Mouse (Mus musculus) forebrain, postnatal 0 days (tissue): Measurements from ENCODE around the gene Baiap2l1. TPM values are rescaled to one million over a fixed set of nuclear protein-coding genes. Genes with fewer than 3 reads are reported as not detected.
A peak's percentile ranks its signal among the peaks of the same experiment; 100 is the strongest.

Experiments used
- ATAC-seq: fragments of 200-750 bp; cut with Nextera tagmentation; 2 replicates; pipeline ENCODE4 v1.8.0; 2017; ENCODE audit warnings: mild to moderate bottlenecking, moderate library complexity
- DNase-seq: peaks from one replicate; pipeline ENCODE4 v3.0.0-alpha.2; 2015
- H3K27ac ChIP-seq: fragments of 300-500 bp; sonication (generic); 2 replicates; pipeline ENCODE4 v1.5.1; 2014; ENCODE audit warnings: low read depth, mild to moderate bottlenecking, antibody characterized with exemption, low read length, moderate library complexity, mixed read lengths
- H3K27me3 ChIP-seq: fragments of 300-500 bp; sonication (generic); 2 replicates; pipeline ENCODE4 v1.6.1; 2014; ENCODE audit warnings: mild to moderate bottlenecking, low read length, mixed read lengths; ENCODE audit not compliant: insufficient read depth
- H3K36me3 ChIP-seq: fragments of 300-500 bp; sonication (generic); 2 replicates; pipeline ENCODE4 v1.6.1; 2014; ENCODE audit warnings: mild to moderate bottlenecking, moderate library complexity; ENCODE audit not compliant: insufficient read depth
- H3K4me1 ChIP-seq: fragments of 300-500 bp; sonication (generic); 2 replicates; pipeline ENCODE4 v1.6.1; 2014; ENCODE audit warnings: antibody characterized with exemption; ENCODE audit not compliant: insufficient read depth
- H3K4me2 ChIP-seq: fragments of 300-500 bp; sonication (generic); 2 replicates; pipeline ENCODE4 v1.6.1; 2014; ENCODE audit warnings: low read depth, mild to moderate bottlenecking, moderate library complexity
- H3K4me3 ChIP-seq: fragments of 300-500 bp; sonication (generic); 2 replicates; pipeline ENCODE4 v1.5.1; 2014; ENCODE audit warnings: low read depth, low read length, mixed read lengths
- H3K9ac ChIP-seq: fragments of 300-500 bp; sonication (generic); 2 replicates; pipeline ENCODE4 v1.6.1; 2014; ENCODE audit warnings: mild to moderate bottlenecking
- H3K9me3 ChIP-seq: fragments of 300-500 bp; sonication (generic); 2 replicates; pipeline ENCODE4 v1.6.1; 2016; ENCODE audit warnings: low read length
- CTCF ChIP-seq: sonication (generic); IDR thresholded peaks from 2 replicates; pipeline ENCODE4 v1.5.1; 2016; ENCODE audit warnings: antibody characterized with exemption, control low read depth, low read depth
- WGBS: fragments of 180-500 bp; shearing (Covaris S2); extraction: QIAGEN DNeasy Blood & Tissue Kit; methylation state at CpG from one replicate; pipeline ENCODE4 v1.1.7; 2014; 5-methylcytosine and 5-hydroxymethylcytosine counted together
- polyA plus RNA-seq: library from polyadenylated mRNA; unstranded; fragments of >200 nt; fragmentation: Nextera tagmentation; extraction: Ambion mirVana; gene quantifications from 2 replicates; pipeline ENCODE4 v1.2.1, GENCODE M21; 2015
- total RNA-seq: library from RNA; depleted of rRNA; stranded (reverse); fragments of >200 nt; gene quantifications from 2 replicates; pipeline ENCODE4 v1.2.3, GENCODE M21; 2014

Gene Baiap2l1
- total and polyA plus RNA-seq, 2 experiments from 2014 or later: 0.10 to 0.93 TPM

DNA sequence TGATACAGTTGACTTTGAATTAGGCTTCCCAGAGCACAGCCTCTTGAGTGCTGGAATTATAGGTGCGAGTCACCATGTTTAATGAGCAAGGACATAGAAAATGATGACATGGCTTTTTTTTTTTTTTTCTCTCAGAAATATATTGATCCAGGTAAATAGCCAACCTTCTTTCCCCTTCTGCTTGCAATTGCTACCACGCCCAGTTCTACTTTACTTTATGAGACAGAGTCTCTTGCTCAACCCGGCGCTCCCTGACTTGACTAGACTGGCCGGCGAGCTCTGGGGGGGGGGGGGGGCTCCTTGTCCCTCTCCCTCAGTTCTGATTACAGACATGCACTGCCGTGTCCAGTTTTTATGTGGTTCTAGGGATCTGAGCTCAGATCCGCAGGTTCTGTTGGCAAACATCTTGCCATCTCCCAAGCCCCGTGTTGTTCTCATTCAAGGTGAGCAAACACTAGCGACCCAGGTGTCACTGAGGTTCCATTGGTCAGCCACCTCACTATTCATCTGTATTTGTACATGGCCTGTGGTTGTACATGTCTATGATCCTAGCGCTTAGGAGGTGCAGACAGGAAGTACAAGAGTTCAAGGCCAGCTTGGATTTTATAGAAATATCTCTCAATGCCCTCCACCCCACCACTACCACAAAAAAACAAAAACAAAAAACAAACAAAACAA, 6.9 kb upstream of the Baiap2l1 start:
- Histone ChIP-seq H3K4me1 (no peaks in the 10 kb centered on the region), H3K4me2 (no peak overlapping the region), H3K36me3 (no peaks in the 10 kb centered on the region), H3K27ac (no peak overlapping the region), H3K9ac (no peak overlapping the region), H3K4me3 (no peak overlapping the region), H3K27me3 (no peaks in the 10 kb centered on the region), H3K9me3 (no peaks in the 10 kb centered on the region)
- no peak for TF ChIP-seq CTCF
- no peak for ATAC-seq
- DNase-seq: no peak
- 93% methylated on average over 11 of the region's 11 CpGs for WGBS

DNA sequence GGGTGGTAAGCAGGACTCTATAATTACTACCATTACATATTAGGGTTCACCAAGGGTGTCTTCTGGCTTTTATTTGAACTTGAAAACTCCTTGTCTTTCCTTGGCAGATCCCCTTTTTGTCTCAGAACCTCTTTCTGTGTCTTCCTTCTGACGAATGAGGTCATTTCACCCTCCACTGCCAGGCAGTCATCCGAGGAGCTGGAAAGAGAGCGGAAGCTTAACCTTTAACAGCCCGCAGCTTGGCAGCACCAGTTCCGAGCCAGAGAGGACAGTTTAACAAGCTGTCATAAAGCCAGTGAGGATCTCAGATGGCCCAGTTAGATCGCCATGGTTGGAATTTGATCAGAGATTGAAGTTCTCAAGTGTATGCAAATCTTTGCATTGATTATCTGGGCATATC, 2.4 kb upstream of the Baiap2l1 start:
- Histone ChIP-seq H3K9ac (no peak overlapping the region), H3K27me3 (peaks cover 26% of the 10 kb centered on the region), H3K9me3 (no peaks in the 10 kb centered on the region), H3K4me2 (no peak overlapping the region), H3K4me1 (peaks cover 12% of the 10 kb centered on the region; the same call in 1 of the 2 replicates), H3K4me3 (no peak overlapping the region), H3K36me3 (no peaks in the 10 kb centered on the region), H3K27ac (no peak overlapping the region)
- no peak for DNase-seq
- no peak for ATAC-seq
- WGBS: 56% methylated on average over 6 of the region's 6 CpGs
- TF ChIP-seq CTCF: no peak

DNA sequence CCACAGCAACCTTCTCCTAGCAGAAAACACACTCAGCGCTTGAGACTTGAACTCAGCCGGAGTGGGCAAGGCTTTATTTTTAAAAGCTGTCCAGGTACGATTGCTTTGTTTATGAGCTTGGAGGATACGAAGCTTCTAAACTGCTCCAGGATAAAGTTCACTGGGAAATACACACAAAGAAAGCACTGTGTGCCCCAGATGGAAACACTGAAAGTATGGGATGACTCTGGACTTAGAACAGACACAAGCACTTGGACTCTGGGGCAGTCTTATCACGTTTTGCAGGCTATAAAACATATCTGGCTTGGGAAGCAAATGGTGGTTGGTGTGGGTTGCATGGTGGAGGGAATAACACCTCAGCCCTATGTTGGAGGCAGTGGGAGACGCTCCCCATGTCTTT, 2.0 kb upstream of the Baiap2l1 start:
- Histone ChIP-seq H3K27me3 (peaks cover 26% of the 10 kb centered on the region), H3K4me2 (no peak overlapping the region), H3K4me1 (peaks cover 12% of the 10 kb centered on the region; the same call in 1 of the 2 replicates), H3K4me3 (no peak overlapping the region), H3K27ac (no peak overlapping the region), H3K36me3 (no peaks in the 10 kb centered on the region), H3K9me3 (no peaks in the 10 kb centered on the region), H3K9ac (no peak overlapping the region)
- WGBS: 86% methylated on average over 6 of the region's 6 CpGs
- no peak for ATAC-seq
- no peak for DNase-seq
- no peak for TF ChIP-seq CTCF

DNA sequence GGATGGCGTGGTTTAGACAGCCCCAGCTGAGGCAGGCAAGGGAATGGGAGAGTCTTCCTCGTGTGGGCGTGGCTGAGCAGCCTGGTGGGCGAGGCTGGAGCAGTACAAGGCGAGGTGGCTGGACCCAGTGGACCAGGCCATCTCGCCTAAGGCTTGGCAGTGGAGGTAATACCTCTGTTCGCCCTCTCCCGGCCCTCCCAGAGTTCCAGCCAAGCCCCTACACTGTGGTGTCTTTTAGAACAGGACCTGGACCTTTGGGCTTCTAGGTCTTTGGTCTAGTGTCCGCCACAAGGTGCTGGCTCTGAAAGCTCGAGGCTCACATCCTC, 643 bp upstream of the Baiap2l1 start:
- Histone ChIP-seq H3K4me2 (peak overlapping the region; percentile 96), H3K9me3 (no peaks in the 10 kb centered on the region), H3K27ac (no peak overlapping the region), H3K27me3 (peaks cover 26% of the 10 kb centered on the region), H3K4me3 (peak overlapping the region; percentile 44), H3K9ac (no peak overlapping the region), H3K36me3 (no peaks in the 10 kb centered on the region), H3K4me1 (peaks cover 12% of the 10 kb centered on the region; the same call in 1 of the 2 replicates)
- no peak for ATAC-seq
- no peak for TF ChIP-seq CTCF
- WGBS: 7% methylated on average over 10 of the region's 10 CpGs
- DNase-seq: no peak

DNA sequence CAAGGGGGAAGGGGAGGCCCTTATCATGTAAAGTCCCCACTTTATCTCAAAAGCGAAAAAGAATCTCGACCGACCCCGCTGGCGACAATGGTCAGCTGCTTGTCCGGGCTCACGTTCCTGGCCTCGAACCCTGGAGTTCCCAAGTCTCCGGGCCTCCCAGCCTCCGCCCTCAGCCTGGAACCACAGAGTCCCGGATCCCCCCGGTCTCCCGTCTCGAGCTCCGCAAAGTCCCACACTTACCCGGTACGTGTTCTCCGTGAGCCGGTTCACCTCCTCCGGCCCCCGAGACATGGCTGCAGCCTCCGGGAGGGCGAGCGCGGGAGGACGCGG, 396 bp downstream of the Baiap2l1 start:
- no peaks in the 10 kb centered on the region for H3K36me3 ChIP-seq
- peak overlapping the region; percentile 96 for H3K4me2 ChIP-seq
- H3K4me1 ChIP-seq: peaks cover 12% of the 10 kb centered on the region; the same call in 1 of the 2 replicates
- H3K9ac ChIP-seq: no peak overlapping the region; the same call in 1 of the 2 replicates
- WGBS: 2% methylated on average over 27 of the region's 27 CpGs
- no peak overlapping the region for H3K27ac ChIP-seq
- DNase-seq (no peak), ATAC-seq (no peak)
- H3K4me3 ChIP-seq: peak overlapping the region; percentile 44
- TF ChIP-seq CTCF: no peak
- peaks cover 26% of the 10 kb centered on the region for H3K27me3 ChIP-seq
- H3K9me3 ChIP-seq: no peaks in the 10 kb centered on the region

DNA sequence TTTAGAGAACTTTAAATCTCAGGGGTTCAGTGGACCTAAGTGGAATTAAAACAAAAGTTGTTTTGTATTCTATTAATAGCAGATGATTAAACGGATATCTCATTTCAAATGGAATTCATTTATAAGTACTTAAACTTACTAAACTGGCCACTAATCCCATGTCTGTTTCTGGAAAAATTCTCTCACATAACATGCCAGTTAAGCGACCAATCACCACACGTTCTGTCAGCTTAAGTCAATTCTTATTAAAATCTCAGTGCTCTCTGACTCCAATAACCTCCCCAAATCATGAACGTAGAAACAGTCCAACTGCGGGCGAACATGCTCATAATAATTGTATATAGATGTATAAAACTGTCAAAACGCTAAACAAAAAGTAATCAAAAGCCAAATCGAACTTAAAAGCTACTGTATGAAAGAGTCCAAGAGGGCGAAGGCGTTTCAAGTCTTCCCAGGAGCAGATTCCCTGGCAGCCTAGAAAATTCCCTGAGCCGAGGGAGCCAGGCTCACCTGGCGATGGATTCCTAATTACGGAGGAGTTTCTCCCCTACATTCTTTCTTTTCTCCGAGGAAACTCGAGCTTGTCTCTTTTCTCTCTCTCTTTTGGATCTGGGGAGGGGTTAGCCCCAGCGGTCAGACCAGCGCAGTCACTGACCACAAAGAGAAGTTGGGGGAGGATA, 996 bp downstream of the Baiap2l1 start:
- Histone ChIP-seq H3K4me2 (peak overlapping the region; percentile 96), H3K27me3 (peaks cover 26% of the 10 kb centered on the region), H3K9me3 (no peaks in the 10 kb centered on the region), H3K4me1 (peaks cover 12% of the 10 kb centered on the region; the same call in 1 of the 2 replicates), H3K36me3 (no peaks in the 10 kb centered on the region), H3K9ac (no peak overlapping the region), H3K27ac (no peak overlapping the region), H3K4me3 (peak overlapping the region; percentile 44)
- peak; percentile 2 for DNase-seq
- no peak for ATAC-seq
- no peak for TF ChIP-seq CTCF
- WGBS: 12% methylated on average over 17 of the region's 17 CpGs

DNA sequence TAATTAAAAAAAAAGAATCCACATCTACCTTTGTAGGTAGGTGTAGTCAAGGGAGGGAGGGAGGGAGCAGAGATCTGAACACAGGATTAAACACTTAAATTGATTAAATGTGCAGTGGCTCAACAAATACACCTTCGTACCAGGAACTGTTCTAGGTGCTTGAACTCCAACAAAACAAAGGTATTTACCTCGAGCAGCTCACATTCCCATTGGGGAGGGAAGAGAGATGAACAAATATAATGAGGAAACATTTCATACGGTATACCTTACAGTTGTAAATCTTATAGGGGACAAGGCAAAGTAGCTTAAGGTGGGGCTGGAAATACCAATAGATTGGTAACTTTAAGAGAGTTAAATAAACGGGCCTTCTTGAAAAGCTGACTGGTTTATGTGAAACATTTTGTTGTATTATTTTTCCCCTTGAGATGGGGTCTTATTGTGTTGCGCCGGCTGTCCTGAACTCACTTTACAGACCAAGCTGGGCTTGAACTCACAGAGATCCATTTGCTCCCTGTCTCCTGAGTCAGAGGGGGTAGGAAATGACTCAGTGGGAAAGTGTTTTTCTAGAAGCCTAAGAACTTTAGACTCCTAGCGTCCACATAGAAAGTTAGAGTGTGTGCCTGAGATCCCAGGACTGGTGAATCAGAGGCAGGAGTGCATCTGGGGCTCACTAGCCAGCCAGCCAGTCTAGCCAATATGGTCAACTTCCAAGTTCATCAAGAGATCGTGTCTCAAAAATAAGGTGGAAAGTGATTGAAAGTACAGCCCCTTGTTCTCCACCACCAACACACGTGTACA, 5.5 kb downstream of the Baiap2l1 start:
- no peak for ATAC-seq
- Histone ChIP-seq H3K27me3 (peaks cover 6% of the 10 kb centered on the region), H3K4me1 (peaks cover 3% of the 10 kb centered on the region; the same call in 1 of the 2 replicates), H3K27ac (no peak overlapping the region), H3K36me3 (no peaks in the 10 kb centered on the region), H3K9me3 (no peaks in the 10 kb centered on the region), H3K4me3 (no peak overlapping the region), H3K4me2 (no peak overlapping the region), H3K9ac (no peak overlapping the region)
- 88% methylated on average over 9 of the region's 9 CpGs for WGBS
- TF ChIP-seq CTCF: no peak
- DNase-seq: no peak
